Mouse (Mus musculus) cerebellum, postnatal 36 days (tissue): Measurements from ENCODE around the gene Wdr26.

Experiments
- DNase-seq, 2 experiments: peaks; one replicate each; pipeline ENCODE4 v3.0.0; 2021 to 2022; ENCODE audit warnings: mixed read lengths in 2 of 2

Wdr26 gene

DNA sequence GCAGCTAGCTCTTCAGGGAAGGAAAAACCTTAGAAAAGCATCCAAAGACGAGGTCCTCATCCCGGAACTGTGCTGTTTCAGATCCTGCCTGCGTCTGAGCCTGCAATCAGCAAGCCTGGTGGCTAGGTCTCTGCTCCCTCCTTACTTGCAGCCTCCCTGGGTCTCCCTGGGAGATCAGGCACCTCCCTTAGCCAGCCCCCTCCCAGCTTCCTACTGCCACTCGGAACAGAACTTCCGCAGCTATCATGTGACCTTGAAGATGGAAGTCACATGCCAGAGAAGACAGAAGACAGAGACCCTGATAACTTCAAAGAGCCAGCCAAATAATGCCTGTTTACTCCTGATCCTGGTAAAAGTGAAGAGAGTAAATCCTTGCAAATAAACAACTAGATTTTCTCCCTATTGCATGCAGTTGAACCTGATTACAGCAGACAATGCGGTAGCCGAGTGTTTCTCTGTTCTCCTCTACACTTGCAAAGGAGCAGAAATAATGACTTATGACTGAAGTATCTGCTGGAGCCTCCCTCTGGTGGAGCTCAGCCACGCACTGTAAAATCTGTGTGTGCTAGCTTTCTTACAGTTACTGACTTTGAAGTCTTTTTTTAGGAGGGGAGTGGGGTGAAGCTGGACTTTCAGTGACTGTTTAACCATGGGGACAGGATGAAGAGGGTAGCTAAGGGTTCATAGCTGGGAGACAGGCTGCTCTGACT, 22.7 kb upstream of the Wdr26 start:
- no peak for DNase-seq

DNA sequence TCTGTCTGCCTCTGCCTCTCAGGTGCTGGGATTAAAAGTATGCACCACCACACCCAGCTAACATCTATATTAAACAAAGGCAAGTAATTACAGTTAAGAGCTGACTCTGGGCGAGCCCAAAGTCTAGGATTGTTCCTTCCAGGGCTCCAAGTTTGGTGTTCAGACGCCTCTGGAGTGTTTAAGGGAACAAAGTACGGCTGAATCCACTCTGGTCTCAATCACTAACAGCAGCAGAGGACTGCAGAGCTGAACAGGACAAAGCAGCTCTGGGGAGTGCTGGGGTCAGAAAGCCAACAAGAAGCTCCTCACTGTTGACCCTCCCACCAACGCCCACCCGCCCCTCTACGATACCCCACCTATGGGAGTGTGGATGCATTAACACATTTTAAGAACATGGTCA, 21.9 kb upstream of the Wdr26 start:
- DNase-seq, result no peak

DNA sequence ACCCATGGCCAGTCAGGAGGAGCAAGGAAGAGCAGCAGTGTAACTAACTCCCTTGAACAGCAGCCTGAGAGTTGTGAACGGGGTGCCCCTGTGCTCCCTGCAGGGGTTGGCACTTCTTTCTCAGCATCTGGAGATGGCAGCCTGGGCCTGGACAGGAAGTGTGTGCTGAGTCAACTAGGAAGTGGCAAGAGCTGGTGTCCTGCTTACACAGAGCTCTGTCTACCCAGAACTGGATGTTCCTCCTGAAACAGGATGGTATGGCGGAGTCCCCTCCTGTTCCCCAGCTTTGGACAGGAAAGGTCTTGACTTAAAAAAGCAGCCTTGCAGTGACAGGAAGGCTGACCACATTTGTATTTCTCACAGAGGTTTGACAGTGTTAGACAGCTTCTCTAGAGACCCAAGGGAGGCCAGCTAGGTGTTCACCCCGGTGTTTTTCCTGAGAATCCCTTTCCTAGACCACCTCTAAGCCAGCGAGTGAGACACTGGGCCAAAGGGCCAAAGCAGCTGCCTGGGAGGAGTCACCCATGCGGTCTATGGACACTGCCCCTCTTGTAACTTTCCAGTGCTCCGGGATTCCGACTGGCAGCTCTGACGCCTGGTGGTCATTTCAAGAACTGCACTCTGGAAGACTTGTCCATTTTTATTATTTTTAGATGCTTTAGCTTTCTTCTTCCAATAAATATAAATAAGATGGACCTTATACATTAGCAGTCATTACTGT, 20.7 kb upstream of the Wdr26 start:
- peak; percentile 38 to 54 for DNase-seq

DNA sequence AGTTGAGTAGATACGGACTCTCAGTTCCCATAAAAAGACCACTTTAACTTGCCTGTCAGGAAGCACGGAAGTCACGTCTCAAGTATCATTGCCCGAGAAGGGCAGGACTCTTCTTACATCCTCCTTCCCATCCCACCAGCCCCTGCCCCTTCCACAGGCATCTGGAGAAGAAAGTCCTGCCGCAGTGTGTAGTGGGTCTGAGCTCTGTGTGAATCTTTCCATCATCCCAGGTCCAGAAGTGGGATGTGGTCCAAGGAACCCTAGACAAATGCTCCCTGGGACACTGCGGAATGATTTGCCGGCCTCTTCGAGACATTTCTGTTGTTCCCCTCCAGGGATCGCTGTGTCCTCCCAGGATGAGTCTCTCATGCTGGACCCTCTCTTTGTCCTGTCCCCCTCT, 20.0 kb upstream of the Wdr26 start:
- DNase-seq, result no peak

DNA sequence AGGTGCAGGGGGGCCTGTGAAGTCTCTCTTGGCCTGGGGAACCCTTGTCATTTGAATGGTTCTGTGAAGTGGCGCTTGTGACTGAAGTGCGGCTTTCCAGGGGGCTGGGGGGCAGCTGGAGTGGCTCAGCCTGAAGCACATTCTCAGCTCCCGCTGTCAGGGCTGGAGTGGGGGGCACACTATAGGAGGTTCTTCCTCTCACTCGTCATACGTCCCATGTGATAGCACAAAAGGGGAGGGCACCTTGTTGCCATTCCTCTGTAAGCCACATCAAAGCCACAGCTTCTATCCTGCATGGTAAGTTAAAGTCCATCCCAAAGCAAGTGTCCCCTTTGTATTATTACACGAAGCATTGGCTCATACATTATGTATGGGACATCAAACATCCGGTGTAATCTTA, 19.5 kb upstream of the Wdr26 start:
- DNase-seq, result no peak

DNA sequence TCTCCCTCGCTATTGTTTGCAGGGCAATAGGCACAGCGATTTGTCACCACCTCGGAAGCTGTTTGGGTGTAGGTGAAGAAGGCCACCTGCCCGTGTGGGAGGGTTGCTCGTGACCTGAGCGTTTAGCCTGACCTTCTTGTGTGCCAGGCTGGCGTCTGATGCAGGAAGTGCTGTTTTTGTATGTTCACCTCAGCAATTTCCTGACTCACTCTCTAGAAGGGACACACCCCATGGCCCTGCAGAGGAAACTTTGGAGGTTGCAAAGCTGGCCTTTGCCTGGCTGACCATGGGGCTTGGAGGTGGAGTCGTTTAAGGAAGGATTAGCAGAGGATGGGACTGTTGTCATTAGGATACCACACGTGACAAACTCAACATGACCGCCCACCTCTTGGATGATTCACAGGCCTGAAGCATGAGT, 18.9 kb upstream of the Wdr26 start:
- no peak for DNase-seq

DNA sequence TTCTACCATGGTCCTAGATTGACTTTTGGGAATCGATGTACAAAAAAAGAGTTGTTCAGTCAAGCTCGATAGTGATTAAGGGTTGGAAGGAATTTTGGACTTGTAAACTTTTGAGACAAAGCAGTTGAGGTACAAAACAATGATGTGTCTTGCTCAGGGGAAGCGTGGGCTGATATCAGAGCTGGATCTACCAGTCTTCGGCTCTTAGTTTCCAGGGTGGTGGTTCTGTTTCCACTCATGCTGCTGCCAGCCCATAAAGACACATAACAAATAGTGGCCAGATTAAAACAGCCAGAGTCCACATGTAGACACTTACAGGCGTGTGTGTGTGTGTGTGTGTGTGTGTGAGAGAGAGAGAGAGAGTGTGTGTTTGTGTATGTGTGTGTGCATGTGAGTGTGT, 17.2 kb upstream of the Wdr26 start:
- DNase-seq, result no peak

DNA sequence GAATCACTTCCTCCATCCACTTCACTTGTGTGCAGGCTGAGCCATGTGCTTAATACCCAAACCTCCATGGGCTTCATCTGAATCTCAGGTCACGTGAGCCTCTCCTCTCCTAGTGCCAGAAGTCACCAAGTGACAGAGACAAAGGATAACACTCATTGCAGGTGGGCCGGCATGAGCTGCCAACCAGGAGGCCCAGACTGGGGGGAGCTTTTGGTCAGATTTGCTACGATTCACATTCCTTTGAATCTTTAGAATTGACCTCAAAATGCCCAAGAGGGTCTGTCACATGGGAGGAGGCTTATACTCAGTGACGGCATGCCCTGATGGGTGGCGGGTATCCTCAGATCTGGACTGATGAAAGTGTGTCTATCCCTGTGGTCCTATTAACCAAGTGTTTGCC, 16.8 kb upstream of the Wdr26 start:
- DNase-seq, result no peak

DNA sequence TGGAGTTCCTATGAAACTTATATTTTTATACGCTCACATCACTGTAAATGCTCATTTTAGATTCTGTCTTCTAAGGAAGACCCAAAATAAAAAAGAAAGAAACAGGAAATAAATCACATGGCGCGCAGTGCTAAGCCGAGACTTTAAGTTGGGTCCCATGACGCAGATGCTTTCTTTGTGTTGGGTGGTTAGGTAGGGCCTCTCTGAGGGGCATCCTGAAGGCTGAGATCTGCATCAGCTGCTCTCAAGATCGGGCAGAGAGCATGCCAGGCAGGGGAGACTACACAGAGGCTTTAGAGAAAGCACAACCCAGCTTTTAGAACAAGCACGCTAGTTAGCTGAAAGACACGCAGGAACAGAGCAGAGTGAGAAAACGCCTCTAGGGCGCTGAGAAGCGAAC, 16.0 kb upstream of the Wdr26 start:
- no peak for DNase-seq

DNA sequence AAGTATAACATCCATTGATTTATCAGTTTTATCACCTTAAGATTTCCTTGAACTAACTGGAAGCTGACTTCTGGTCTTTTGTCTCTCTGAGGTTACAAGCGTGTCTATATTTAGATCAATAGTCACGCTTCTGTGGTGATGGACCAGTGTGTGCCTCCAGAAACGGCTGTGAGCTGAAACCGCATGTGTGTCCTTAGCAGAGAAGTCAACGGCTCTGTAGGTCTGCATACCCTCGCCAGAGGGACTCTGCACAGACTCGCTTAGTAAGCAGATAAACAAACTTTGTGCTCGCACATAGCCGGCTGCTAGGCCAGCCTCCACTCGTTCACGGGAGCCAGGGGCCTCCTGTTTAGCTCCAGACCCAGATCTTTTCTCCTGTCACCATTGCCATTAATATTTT, 15.0 kb upstream of the Wdr26 start:
- no peak for DNase-seq

DNA sequence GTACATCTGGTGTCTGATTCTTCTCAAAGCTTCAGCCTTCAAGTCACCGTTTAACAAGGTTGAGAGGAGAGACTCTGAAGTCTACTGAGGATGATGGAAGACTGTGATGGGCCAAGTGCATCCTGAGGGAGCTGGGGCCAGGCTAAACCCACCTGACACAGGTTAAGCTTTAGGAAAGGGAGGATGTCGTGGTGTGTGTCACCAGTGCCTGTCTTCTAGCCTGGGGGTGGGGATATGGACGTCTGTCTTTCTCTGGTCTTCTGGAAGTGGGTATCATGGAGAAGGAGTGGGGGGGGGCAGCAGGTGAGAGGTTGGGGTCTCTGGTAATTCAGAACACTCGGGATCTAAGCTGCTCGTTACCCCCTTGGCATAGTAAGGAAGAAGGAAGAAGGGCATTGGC, 13.5 kb upstream of the Wdr26 start:
- DNase-seq, result no peak

DNA sequence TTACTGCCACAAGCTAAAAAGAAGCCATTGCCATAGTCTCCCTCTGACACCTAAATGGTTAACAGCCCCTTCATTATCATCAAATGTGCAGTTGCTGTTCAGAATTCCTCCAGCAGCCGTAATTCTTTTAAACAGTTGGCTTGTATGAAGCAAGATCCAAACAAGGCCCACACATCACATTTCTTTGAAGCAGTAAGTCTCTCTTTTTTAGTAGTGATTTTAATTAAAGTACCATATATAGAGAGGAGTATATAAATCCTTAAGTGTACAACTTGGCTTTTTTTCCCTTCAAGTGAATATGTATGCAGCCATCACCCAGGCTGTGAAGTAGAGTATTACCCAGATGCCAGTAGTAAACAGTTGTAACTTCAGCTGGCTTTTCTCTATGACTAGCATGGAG, 10.2 kb upstream of the Wdr26 start:
- no peak for DNase-seq

DNA sequence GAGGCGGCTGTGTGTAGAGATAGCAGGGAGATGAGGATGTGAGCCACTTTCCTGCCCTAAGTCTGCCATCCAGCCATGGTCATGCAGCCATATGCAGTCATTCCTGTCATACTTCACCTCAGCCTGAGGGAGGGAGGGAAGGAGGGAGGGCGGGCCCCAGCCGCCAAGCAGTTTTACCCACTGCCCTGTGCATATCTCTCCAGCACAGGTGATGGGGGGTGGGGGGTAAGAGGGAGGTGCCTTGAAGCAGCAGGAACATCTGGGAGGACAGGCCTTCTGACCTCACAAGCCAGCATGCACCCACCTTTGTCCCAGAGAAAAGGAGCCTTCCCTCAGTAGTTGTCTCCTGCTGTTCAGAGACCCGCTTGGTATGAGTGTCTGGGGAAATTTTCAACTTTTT, 4.5 kb upstream of the Wdr26 start:
- DNase-seq, result no peak

DNA sequence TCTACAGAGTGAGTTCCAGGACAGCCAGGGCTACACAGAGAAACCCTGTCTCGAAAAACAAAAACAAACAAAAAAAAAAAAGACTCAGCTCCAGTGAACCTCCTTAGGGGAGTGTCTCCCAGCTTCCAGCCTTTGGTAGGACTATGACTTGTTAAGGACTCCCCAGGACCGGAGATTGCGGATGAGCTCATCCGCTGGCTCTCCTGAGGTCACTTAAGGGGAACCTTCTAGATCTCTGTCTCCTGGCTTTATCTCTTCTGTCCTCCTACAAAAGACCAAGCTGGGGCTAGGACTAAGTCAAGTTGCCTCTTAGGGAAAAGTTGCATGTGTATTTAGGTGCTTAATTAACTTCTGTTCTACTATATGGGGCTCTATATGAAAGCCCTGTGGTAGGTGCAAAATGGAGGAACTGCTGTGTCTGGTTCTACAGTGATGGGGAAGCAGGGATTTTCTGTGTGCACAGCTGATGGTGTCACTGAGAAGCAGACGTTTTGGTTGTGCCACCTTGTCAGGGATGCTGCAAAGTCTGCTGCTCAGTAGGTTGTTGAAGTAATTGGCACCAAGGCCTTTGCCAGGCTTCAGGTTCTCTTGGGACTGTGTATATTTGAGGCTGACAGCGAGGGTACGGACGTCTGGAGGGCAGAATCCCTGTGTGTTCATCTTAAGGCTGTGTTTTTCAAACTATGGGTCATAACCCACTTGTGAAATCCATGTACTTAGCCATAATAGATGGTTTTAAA, 2.7 kb upstream of the Wdr26 start:
- DNase-seq, result no peak

DNA sequence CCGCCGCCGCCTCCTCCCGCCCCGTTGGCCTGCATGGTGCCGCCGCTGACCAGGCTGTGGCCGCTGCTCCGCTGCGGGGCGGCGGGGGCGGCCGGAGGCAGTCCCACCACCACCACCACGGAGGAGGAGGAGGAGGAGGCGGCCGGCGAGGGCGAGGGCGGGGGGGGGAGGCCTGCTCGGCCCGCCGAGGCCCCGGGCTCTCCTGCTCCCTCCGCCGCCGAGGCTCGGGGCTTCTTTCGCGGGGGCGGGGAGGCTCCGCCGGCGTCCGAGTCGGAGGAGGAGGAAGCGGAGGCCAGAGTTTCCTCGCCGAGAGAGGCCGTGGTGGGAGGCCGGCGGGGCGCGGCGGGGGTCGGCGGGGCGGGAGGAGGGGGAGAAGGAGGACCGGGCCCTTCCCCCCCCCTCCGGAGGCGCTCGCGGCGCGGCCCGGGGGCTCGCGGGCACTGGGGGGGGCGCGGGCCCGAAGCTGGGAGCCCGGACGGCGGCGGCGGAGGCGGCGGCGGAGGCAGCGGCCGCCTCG, 340 bp downstream of the Wdr26 start:
- no peak for DNase-seq

DNA sequence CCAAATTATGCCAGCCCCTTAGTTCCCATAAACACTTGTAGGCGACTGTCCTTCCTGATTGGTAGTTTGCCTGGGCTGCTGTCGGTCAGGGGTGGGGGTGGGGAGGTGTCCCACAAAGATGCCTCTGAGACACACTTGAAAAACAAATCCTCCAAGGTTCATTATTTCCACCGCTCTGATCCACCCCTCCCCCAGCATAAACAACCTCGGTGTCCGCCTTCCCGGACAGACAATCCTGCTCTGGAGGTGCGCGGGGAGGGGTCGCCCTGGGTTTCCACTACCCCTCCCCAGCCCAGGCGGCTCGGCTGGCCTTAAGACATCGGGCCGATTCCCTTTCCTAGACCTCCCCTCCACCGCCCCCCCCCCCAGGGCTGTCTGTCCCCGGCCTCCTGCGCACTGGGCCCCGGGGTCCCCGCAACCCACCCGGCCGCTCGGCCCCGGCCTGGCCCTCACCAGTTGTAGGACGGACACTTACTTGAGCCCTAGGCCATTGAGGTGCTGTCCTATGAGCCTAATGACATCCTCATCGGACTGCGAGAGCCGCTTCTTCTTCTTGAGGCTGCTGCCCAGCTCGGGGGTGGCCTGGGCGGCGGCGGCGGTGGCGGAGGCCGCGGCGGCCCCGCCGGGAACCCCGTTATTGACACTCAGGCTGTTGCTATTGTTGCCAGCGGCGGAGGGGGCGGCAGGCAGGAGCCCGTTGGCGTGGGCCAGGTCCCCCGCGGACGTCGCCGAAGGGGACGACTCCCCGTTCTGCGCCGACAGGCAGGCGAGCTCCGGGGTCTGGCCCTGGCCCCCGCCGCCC, 999 bp downstream of the Wdr26 start:
- DNase-seq, result peak; percentile 31 to 40

DNA sequence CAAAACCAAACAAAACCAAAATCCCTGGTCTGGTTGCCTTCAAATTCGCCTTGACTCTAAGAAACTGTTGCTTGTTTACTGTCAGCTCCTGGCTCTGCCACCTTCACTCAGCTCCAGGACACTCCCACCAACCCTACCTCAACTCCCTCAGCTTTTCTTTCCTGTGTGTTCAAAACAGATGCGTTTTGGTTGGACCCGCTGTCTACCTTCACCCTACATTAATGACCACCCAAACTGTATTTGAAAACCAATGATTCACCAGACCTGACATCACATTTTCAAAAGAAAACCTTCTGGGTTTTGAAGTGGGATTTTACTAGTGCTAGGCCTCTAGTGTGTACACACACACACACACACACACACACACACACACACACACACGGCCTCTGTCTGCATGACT, 1.7 kb downstream of the Wdr26 start:
- no peak for DNase-seq

DNA sequence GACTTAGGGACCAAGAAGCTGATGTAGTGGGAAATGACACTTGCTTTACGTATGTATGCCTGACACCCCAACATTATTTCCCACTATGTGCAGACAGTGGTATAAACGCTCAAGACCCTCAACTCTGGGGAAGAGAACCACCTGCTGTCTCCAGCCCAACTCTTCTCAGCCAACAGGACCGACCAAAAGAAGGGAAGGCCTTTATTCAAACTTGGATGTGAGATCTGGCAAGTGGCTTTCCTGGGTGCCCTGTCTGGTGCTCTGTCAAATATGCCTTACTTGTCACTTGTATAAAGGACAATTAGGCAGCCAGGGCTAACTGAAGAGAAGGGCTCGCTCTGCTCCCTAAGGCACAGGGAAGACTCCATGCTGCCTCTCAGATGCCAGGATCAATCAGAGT, 12.4 kb downstream of the Wdr26 start:
- DNase-seq, result no peak

DNA sequence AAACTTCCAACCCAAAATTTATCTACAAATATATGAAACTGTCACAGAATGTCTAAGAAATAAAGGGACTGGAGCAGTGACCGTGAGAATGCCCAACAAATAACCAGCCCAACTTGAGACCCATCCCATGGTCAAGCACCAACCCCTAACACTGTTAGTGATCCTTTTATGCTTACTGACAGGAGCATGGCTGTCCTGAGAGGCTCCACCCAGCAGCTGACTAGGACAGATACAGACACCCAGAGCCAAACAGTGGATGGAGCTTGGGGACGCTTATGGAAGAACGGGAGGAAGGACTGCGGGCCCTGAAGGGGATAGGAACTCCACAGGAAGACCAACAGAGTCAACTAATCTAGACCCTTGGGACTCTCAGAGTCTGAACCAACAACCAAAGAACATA, 22.9 kb downstream of the Wdr26 start:
- DNase-seq, result no peak

DNA sequence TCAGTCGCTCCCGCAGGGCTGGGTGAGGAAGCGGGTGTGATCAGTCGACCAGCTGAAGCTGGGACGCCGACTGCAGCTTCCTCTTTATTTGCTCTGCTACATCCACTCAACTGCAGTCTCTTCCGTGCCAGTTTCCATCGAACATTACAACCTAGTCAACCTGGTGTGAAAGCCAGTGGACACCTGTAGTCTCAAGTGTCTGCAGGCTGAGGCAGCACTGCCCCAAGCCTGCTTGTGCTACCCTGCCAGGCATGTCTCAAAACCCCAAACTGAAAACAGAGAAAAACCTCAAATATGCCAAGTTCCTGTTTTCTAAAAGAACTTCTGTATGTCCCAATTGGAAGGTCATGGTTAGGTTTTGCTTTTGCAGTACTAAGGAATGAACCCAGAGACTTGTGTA, 41.6 kb downstream of the Wdr26 start:
- DNase-seq, result no peak

DNA sequence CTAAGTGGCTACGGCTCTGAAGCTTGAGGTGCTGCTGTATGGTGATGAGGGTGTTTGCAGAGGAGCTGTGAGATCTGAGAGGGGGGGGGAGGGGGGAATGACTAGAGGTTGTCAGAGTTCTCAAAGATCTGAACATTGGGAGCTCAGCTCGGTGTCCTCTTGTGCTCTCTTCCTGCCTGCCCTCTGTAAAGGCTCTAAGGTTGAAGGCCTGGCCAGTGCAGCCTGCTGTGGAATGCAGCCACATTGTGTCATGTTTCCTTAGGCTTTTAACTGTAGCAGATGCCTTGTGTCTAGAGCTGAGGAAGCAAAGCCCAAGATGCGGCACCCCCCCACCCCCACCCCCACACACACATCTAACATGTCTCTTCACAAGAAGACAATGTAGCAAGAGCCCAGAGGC, 43.4 kb downstream of the Wdr26 start:
- DNase-seq, result no peak

DNA sequence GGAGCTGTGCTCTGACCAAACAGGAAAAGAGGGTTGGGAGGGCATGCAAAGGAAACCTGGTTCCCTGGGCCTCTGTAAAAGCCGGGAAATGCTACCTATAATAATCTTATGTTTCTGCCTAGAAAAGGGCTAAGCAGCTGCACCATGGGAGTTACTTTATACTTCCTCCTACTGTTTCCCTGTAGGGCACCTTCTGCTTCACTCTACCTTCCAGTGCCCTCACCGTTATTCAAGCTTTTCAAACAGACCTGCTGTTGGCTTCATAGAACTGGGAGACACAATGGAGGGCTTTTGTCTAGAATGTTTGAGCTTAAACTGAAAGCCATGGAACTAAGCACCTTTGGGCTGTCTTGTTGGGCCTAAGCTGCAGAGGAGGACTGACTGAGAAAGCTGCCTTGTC, 44.0 kb downstream of the Wdr26 start:
- no peak for DNase-seq

DNA sequence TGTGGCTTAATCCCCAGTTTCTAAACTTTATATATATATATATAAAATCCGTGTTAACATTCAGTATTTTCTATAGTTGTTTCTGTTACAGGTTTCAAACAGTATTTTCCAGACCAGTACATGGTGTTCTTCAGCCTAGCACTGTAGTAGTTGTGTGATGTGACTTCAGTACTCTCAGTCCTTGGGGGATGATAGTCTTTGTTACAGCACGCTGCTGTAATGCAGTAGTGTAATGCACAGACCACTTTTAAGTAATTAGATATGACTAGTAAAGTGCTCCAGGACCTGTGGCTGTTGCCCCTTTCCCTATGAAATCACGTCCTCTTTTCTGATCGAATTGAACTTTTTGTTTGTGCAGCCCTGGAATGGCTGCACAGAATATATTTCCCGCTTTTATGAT, 60.3 kb downstream of the Wdr26 start:
- no peak for DNase-seq
